Mouse (Mus musculus): ENCODE data around the gene Pigq.

Gene Pigq

DNA sequence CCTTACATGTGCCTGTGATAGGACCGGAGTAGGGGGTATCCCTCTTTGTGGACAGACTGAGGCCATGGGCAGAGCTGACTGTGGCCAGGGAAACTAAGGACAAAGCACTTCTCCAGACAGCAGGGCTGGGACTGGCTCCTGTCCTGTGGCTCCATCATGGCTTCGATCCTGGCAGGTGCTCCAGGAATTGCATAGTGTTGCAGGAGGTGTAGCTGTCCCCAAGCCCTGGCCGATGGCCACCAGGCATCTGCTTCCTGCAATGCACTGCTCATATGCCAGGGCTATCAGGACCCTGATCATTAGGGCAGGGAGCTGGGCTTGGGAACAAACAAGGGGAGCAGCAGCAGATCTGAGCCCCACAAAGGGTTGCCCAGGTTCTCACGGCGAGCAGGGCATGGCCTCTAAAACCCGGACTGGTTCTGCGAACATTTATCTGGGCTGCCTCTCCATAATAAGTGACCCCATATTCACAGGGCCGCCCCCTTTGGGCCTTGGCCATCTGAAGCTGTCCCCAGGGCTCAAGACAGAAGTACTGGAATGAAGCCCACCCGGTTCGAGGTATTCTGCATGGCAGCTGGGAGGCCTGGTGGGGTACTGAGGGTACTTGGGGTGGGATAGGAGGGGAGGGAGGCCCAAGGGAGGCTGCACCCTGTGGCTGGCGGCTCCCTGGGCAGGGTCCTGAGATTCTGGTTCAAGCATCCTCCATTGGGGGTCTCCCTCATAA lies 14.2 kb upstream of the Pigq start:
- in situ Hi-C loops (cut with MboI, MseI): no loop called here

DNA sequence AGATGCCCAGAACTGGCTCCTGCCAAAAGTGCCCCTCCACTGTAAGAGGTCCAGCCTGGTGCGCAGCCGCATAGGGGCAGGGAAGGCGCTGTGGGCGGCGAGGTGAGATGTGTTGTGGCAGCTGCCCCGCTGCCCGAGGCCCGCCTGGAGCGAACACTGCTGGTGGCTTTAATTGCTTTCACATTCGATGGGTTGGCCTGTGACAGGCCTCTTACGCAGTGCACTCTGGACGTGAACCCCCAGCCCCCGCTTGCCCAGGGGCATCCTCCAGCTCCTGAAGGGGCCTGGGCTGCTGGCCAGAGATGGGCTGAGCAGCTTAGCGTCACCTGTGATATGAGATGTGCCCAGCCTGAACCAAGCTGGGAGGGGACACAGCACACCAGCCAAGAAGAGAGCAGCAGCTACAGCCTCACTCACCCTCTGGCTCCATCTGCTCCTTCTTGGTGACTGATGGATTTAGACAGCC lies 12.9 kb upstream of the Pigq start:
- in situ Hi-C loops (cut with MboI, MseI): no loop called here

DNA sequence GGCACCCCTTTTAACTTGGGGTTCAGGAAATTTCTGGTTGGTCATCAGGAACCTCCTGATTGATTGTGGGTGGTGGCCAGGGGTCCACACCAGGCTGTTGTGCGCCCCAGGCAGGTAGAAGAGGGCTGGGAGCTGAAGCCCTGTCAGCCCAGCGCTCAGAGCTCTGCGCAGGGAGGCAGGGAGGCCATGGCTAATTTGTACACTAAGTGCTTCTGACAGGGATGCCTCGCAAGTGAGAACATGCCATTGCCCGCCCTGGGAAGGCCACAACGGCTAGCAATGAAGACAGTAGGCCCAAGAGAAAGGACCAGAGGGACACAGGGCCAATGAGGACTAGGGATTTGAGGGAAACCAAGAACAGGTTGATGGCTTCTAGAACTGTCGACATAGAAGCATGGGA lies 11.9 kb upstream of the Pigq start:
- in situ Hi-C loops (cut with MboI, MseI): no loop called here

DNA sequence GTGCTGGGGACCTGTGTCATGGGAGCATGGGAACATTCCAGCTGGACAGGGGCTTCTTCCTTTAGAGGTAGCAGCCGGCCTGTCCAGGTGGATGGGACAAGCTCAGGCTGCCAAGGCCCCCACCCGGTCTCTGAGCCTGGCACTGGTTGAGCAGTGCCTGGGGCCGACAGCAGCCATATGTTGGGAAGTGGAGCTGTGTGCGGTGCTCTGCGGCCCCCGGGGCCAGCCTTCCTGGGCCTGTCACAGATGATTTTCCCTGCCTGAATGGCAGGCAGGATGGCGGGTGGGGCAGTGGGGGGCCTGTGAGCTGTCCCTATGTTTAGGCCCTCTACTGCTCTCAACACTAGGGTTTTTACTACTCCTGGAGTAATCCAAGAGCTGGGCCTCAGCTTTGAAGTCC lies 11.5 kb upstream of the Pigq start:
- in situ Hi-C loops (cut with MboI, MseI): no loop called here

DNA sequence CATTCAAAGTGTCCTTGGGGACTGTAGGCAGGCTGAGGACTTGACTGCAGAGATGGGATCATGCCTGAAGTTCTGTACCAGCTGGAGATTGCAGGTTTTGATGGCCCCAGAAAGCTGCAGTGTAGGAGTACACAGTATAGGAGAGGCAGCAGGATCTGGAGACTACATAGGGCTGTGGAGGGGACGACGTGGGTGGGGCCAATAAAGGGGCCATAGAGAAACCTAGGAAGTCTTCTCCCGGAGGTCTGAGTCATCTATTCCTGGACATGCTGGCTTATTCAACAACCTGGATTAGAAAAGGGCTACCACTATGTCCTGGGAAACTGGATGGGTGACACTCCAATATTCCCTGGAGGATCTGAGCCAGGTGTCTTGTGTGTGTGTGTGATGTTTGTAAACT lies 11.0 kb upstream of the Pigq start:
- in situ Hi-C loops (cut with MboI, MseI): no loop called here

DNA sequence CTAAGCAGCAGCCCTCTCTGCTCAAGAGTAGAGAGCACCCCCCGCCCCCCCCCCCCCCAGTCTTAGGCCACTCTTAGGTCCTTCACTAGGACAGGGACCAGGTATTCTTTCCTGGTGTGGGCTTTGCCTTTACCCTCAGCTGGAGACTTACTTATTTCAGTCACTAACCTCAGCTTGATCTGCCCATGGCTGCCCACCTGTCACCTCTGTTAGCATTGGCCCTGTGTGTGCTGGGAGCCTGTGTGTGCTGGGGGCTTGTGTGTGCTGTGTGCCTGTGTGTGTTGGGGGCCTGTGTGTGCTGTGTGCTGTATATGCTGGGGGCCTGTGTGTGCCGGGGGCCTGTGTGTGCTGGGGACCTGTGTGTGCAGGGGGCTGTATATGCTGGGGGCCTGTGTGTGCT lies 9.9 kb upstream of the Pigq start:
- in situ Hi-C loops (cut with MboI, MseI): no loop called here

DNA sequence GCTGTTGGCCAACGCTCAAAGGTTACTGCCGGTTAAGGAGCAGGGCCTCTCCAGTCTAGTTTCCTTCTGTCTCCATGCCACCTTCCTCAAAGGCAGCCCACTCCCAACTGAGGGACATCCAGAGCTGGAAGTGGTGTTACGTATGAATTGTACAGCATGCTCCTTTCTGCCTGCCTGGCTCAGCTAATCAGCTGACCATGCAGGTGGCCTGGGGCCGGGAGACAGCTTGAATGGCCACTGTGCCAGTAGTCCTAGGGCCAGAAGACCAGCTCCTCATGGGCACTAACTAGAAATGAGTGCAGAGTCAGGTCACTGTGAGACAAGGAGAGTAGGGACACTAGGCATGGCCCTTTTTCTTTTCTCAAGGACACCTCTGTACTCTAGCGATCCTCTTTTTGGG lies 8.4 kb upstream of the Pigq start:
- in situ Hi-C loops (cut with MboI, MseI): no loop called here

DNA sequence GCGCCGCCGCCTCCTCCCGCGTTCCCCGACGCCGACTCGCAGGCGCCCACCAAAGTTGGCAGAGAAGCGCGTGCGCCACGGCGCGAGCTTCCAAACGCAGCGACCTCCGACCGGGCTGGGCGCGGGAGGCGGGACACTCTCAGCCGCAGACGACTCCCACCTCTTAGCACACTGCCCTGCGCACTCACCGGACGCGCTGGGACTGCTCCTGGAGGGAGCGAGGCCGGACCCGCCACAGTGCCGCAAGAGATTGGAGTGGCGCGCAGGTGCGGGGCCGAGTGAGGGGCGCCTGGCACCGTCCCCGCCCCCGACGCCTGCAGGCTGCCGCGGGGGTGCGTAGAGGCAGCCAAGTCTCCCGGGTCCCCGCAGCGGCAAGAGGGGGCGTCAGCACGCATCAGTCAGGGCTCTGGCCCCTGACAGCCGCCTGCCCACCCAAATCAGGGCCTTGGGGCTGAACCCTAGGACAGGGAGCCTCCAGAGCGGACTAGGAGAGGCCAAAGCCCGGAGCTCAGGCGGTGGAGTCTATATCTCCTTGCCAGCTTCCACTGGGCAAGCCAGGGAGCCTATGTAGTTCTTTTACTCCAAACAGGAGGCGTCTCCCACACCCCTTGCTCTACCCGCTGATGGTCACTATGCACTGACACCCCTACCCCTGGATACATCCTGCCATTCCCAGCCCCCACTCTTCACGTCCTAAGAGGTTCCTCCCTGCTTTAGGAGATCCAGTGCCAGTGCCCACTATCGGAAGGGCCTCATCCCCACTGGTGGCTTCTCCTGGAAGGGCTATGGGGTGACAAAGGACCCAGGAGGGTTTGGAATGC lies 7.3 kb upstream of the Pigq start, which contains the start of gene A930017K11Rik:
Gene A930017K11Rik, minus strand, starts transcription at position 763 of the 821 bp plus-strand sequence.
- in situ Hi-C loops (cut with MboI, MseI): no loop called here

DNA sequence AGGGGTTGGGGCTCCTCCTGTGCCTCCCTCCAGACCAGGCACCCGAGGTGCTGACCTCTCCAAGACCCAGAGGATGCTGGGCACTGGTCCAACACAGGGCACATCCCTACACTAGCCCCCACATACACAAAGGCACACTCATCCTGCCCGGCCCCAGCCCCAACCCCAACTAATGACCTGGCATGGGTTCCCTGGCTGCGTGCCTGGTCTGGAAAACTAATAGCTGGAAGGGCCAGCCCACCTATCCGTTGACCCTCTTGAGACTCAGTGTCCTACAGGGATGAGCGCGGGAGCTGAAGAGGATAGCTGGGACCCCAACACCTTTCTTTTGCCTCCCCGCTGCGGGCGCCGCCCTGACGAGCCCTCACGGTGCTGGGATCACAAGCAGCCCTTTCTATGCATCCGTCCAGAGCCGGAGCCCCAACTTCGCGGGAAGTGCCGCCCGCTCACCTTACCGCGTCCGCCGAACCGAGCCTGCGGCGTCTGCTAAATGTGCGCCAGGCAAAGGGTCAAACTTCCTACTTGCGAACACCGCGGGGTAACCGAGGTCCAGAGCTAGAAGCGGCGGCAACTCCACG lies 6.6 kb upstream of the Pigq start:
- in situ Hi-C loops (cut with MboI, MseI): no loop called here

DNA sequence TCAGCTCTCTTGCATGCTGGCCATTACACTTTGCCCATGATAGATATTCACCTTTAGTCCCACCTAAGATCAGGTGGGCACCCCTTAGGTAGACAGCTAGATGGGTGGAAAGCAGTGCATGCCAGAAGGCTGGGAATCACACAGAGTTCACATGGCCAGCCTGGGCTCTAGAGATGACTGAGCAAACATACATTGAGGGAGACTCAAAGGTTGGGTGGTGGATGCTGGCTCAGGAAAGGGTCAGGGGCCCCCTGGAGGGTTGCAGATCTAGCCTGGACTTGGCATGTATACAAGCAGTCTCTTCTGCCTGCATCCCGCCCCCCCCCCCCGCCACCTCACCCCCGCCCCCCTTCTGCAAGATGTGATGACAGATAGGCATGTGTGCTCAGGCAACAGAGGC lies 6.0 kb upstream of the Pigq start:
- in situ Hi-C loops (cut with MboI, MseI): no loop called here

DNA sequence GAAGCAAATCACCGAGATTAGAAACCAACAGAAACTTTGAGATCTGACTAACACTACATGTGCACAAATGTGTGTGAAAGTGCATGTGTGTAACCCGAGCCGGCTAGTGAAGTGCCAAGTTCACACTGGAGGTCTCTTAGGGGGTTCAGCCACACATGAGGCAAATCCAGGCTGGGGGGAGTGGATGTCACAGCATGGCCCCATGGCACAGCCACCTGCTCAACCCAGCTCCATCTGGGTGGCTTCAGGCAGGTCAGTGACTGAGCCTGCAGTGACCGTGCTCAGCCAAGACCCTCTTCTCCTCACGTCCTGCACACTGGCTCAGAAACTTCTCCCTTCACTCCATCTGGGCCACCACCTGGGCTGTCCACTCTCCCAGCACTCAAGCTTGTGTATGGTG lies 5.2 kb upstream of the Pigq start:
- in situ Hi-C loops (cut with MboI, MseI): no loop called here

DNA sequence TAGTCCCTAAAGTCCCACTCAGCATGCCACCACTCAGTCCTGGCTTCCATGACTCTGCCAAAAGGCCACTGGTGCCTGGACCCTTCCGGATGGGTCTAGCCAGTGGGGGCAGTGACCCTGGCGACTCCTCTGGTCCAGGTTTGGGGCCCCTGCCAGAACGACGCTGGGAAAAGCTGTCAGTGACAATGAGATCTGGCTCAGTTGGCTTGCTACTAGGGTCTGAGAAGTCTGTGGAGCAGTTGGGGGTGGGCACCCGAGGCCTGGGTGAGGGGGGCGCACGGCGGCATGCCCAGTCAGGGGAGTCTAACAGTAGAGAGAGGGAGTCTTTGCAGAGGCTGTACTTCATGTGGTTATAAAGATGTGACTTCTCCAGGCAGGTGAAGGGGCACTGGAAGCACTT lies 3.3 kb upstream of the Pigq start:
- in situ Hi-C loops (cut with MboI, MseI): no loop called here

DNA sequence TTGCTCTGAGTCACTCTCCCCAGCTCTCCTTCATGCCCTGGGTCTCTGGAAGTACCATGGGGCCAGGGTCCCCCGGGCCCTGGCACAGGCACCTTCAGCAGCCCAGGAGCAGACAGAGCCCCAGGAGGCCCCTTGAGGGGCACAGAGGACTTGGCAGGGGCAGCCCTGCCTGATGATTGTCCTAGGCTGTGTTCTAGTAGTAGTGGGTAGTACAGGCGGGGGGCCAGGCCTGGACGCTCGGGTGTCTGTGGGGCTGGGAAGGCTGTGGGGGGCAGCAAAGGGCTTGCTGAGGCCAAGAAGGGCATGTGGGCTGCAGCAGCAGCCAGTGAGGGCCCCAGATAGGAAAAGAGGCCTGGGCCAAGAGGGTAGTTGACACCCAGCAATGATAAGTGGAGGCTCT lies 2.8 kb upstream of the Pigq start:
- in situ Hi-C loops (cut with MboI, MseI): no loop called here

DNA sequence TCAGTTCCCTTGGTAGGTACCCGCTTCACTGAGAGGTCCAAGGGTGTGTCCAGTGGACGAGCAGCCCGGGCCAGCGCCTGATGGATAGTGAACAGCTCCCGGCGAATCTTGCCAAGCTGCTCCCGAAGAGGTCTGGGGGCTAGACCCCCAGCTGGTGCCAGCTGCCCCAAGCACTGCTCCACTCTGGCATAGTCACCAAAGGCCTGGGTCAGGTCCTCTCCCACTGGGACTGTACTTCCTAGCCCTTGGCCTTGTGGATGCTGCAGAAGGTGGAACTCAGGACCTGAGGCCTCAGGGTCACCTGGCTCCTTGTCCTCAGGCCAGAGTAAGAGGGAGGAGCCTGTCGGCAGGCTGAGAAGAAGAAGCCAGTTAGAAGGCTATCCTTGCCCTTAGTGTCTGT lies 2.2 kb upstream of the Pigq start:
- in situ Hi-C loops (cut with MboI, MseI): no loop called here

DNA sequence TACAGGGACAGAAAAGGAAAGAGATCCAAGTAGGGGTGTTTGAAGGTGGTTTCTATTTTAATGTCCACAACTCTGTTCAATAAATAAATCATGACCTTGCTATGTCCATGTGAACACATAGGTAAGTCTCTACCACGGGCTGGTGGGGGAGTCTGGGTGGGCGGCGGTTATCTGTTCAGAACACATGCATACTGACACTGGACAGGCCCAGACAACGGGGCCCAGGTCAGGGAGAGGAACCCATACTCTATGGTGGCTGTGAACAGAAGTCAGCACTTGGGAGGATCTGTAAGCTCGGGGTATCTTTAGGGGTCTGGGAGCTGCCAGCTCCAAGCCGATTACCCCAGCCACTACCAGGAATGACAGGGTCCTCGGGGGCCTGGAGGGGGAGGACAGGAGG lies 1.6 kb upstream of the Pigq start:
- in situ Hi-C loops (cut with MboI, MseI): no loop called here

DNA sequence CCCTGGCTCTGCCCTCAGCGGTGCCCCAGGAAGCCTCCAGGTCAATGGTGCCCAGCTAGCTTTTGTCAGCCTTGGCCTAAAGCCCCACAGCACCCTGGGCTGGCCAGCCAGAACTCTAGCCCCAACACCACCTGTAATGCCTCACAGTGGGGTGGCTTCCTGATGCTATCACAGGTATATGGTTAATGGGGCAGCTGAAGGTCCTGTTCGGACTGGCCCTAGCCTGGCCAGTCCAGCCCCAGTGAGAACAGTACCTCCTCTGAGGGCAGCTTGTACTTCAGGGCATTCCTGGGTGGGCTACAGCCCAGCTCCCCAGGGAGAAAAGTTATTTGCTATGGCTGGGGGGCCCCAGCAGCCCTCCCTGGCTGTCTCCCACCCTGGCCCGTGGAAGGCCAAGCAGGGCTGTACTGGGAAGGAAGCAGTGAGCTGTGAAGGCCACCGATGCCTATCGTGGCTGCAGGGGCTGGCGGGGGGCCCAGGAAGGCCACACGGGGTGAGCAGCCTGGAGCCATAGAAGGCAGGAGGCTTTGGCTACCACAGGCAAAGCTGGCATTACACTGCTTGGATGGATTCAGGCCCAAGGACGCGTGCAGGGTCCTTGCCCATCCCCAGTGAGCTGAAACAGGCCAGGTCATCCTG lies 900 bp upstream of the Pigq start:
- in situ Hi-C loops (cut with MboI, MseI): no loop called here

DNA sequence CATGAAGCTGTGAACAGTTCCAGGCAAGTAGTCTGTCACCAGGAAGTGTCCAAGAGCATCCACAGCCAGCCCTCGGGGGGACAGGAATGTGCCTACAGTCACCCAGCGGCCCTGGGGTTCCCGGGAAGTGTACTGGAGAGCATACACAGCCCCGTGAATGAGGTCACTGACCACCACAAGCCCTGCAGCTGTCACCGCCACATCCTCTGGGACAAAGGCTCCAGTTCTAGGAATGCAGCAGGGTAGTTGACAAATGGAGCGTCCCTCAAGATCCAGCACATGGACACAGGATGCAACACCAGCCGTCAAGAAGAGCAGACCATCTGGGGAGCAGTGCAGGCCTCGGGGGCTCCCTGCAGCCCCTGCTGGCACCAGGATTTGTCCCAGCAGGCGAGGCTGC lies 967 bp downstream of the Pigq start:
- in situ Hi-C loops (cut with MboI, MseI): no loop called here

DNA sequence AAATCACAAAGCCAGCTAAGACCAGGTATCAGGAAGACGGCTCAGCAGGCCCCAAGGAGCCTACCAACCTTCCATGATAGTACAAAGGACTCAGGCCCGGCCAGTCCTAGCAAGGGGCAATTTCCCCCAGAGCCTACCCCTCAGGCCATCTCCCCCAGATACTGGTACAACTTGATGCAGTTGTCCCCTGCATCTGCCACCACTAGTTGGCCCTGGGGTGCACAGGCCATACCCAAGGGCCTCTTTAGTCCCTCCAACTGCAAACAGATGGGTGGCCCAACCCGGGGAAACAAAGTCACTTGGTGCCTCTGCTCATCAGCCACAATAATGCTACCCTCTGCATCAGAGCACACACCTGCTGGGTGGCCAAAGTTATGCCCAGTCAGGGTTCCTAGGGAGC lies 1.5 kb downstream of the Pigq start:
- in situ Hi-C loops (cut with MboI, MseI): no loop called here

DNA sequence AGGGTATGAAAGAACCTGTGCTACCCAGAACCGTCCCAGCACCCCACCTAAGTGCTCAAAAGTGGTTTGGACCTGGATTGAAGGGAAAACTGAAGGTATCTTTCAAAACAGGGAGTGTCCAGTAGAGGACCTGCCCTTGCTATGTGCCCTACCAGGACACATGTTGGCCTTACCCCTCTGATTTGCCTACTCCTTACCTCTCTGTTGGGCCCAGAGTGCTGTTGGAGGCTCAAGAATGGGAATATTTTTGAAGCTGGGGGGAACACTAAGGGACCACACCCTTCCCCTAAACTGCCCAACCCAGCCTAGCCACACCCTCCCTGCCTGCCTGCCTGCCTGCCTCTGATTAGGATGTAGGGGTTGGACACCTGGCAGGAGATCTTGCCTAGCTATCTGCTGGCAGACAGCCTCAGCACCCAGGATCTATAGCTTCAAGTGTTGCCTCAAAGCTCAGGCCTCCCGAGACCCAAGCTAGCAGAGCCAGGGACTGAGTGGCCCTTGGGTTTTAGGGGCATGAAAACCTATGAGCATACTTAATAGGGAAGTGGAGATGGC lies 2.1 kb downstream of the Pigq start:
- in situ Hi-C loops (cut with MboI, MseI): no loop called here

DNA sequence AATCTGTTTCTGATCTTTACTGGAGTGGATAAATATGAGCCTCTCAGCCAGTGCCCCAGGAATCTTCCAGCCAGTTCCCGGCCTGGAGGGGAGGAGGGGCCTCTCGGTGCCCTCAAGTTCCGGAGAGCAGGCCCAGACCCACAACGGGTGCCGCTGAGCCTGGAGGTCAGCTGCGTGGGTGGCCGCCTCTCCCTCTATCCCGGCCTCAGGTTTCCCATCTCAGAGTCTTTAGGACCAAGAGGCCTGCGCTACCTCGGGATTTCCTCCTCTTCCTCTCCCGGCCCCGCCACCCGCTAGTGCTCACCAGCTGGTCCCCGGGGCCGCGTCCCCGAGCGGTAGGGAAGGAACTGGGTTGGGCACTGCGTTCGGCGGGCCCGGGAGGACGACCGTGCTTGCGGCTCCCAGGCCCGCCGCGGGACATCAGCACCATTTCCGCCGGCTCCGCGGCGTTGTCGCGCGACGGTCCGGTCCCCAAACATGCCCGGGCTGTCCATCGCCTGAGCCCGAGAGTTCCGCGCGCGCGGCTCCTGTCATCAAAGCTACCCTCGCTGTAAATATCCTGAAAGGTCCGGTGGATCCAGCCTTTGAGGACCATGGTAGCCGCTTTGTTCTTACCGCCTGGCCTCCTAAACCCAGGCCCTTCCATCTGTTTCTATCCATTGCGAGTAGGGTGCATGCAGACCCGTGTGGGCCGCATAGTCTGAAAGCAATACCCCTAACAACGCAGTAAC lies 3.1 kb downstream of the Pigq start:
- in situ Hi-C loops (cut with MboI, MseI): no loop called here

DNA sequence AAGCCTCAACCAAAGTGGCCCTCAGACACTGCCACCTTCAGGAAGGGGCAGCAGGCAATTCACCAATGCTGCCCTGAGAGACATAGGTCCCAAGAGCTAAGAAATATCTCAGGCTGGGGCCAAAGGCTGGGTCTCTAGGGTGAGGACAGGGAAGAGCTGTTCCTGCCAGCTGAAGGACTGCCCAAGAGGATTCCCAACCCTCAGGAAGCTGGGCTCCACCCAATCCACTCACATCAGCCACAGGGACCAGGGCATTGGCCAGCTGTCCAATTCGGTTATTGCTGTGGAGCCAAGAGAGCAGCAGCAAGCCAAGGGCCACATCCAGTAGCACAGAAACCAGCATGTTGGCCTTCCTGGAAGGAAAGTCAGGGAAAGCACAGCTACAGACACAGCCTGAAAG lies 10.2 kb downstream of the Pigq start:
- in situ Hi-C loops (cut with MboI, MseI): no loop called here
